Mouse (Mus musculus) olfactory bulb, adult 2 months (tissue): ENCODE data around the gene Nav2.

Experiments used
- CTCF ChIP-seq: fragments of 200-500 bp; IDR thresholded peaks from 2 replicates; pipeline ENCODE4 v1.5.1; 2012; ENCODE audit warnings: low read depth, mild to moderate bottlenecking, low read length, moderate library complexity; ENCODE audit not compliant: insufficient read depth
- POLR2A ChIP-seq: fragments of 200-500 bp; IDR thresholded peaks from 2 replicates; pipeline ENCODE4 v1.6.1; 2012; ENCODE audit warnings: mild to moderate bottlenecking, low read depth, low read length, moderate library complexity; ENCODE audit not compliant: insufficient read depth

GRCm38 (mm10) chr7:49172926-49173325, 264.4 kb downstream of the Nav2 start:
- TF ChIP-seq CTCF (no peak), POLR2A (no peak)
